Mouse (Mus musculus) MEL (cell line): Measurements from ENCODE around the gene Gas2. TPM values are rescaled to one million over a fixed set of nuclear protein-coding genes. Genes with fewer than 3 reads are reported as not detected.

ENCODE experiments used
- DNase-seq: peaks from one replicate; pipeline ENCODE4 v3.0.0; 2011; ENCODE audit warnings: low read depth, low spot score
- H3K27ac ChIP-seq: 2 replicates; pipeline ENCODE4 v1.5.1; 2012; ENCODE audit warnings: low read depth, mild to moderate bottlenecking, control low read depth, low read length, moderate library complexity; ENCODE audit not compliant: control insufficient read depth
- H3K27me3 ChIP-seq, 2 experiments: fragments of 150-350 bp in 1 of 2; sonication (generic) in 1 of 2; 2 replicates each; pipeline ENCODE4 v1.6.1; 2012; ENCODE audit warnings: low read length in 2 of 2, mild to moderate bottlenecking in 2 of 2, improper control_type of control experiment in 1 of 2, moderate library complexity in 1 of 2; ENCODE audit not compliant: insufficient read depth in 2 of 2, control insufficient read depth in 1 of 2
- H3K36me3 ChIP-seq, 2 experiments: 2 replicates each; pipeline ENCODE4 v1.6.1; 2012 to 2014; ENCODE audit warnings: low read length in 2 of 2, improper control_type of control experiment in 1 of 2, inconsistent platforms in 1 of 2, mild to moderate bottlenecking in 1 of 2; ENCODE audit not compliant: insufficient read depth in 2 of 2, control insufficient read depth in 1 of 2
- H3K4me1 ChIP-seq, 2 experiments: fragments of 150-350 bp in 1 of 2; sonication (generic) in 1 of 2; 2 replicates each; pipeline ENCODE4 v1.6.1; 2012; ENCODE audit warnings: low read length in 2 of 2, improper control_type of control experiment in 1 of 2, mild to moderate bottlenecking in 1 of 2; ENCODE audit not compliant: insufficient read depth in 2 of 2, control insufficient read depth in 1 of 2
- H3K4me3 ChIP-seq, 2 experiments: fragments of 150-350 bp in 1 of 2; sonication (generic) in 1 of 2; 2 replicates each; pipeline ENCODE4 v1.5.1; 2012; ENCODE audit warnings: low read depth in 2 of 2, low read length in 2 of 2, mild to moderate bottlenecking in 2 of 2, moderate library complexity in 2 of 2, control low read depth in 1 of 2, improper control_type of control experiment in 1 of 2; ENCODE audit not compliant: control insufficient read depth in 1 of 2, insufficient read depth in 1 of 2
- H3K79me2 ChIP-seq: 2 replicates; pipeline ENCODE4 v1.6.1; 2012; ENCODE audit warnings: mild to moderate bottlenecking, low read length, moderate library complexity; ENCODE audit not compliant: control insufficient read depth, poor library complexity, insufficient read depth
- H3K9ac ChIP-seq: 2 replicates; pipeline ENCODE4 v1.6.1; 2012; ENCODE audit warnings: low read depth, mild to moderate bottlenecking, control low read depth, low read length, moderate library complexity; ENCODE audit not compliant: control insufficient read depth, poor library complexity, severe bottlenecking
- H3K9me3 ChIP-seq: fragments of 150-350 bp; sonication (generic); replicated peaks from 2 replicates; pipeline ENCODE4 v1.6.1; 2012; ENCODE audit warnings: mild to moderate bottlenecking, low read length, improper control_type of control experiment, moderate library complexity; ENCODE audit not compliant: insufficient read depth
- BHLHE40 ChIP-seq: IDR thresholded peaks from 2 replicates; pipeline ENCODE4 v1.6.1; 2012; ENCODE audit warnings: low read depth, mild to moderate bottlenecking, inconsistent platforms, low read length, improper control_type of control experiment, borderline replicate concordance
- CHD2 ChIP-seq: IDR thresholded peaks from 2 replicates; pipeline ENCODE4 v1.6.1; 2011; ENCODE audit warnings: low read length, improper control_type of control experiment
- E2F4 ChIP-seq: IDR thresholded peaks from 2 replicates; pipeline ENCODE4 v1.6.1; 2011; ENCODE audit warnings: low read depth, low read length, improper control_type of control experiment, borderline replicate concordance
- EP300 ChIP-seq, 2 experiments: IDR thresholded peaks; 2 replicates each; pipeline ENCODE4 v1.6.1; 2011; ENCODE audit warnings: improper control_type of control experiment in 2 of 2, low read length in 2 of 2, low read depth in 1 of 2, mild to moderate bottlenecking in 1 of 2
- ETS1 ChIP-seq: IDR thresholded peaks from 2 replicates; pipeline ENCODE4 v1.6.1; 2012; ENCODE audit warnings: low read depth, mild to moderate bottlenecking, inconsistent platforms, low read length, improper control_type of control experiment, moderate library complexity
- HCFC1 ChIP-seq: IDR thresholded peaks from 2 replicates; pipeline ENCODE4 v1.6.1; 2012; ENCODE audit warnings: low read depth, mild to moderate bottlenecking, inconsistent platforms, low read length, improper control_type of control experiment, moderate library complexity
- JUND ChIP-seq: IDR thresholded peaks from 2 replicates; pipeline ENCODE4 v1.6.1; 2011; ENCODE audit warnings: low read depth, mild to moderate bottlenecking, improper control_type of control experiment, low read length
- KAT2A ChIP-seq: conservative IDR thresholded peaks from 2 replicates; pipeline ENCODE4 v1.6.1; 2012; ENCODE audit warnings: low read depth, low read length, improper control_type of control experiment, inconsistent platforms
- MAFK ChIP-seq: IDR thresholded peaks from 2 replicates; pipeline ENCODE4 v1.6.1; 2011; ENCODE audit warnings: low read depth, mild to moderate bottlenecking, low read length, improper control_type of control experiment, borderline replicate concordance
- MAX ChIP-seq: IDR thresholded peaks from 2 replicates; pipeline ENCODE4 v1.6.1; 2011; ENCODE audit warnings: low read length, improper control_type of control experiment
- MEF2A ChIP-seq: IDR thresholded peaks from 2 replicates; pipeline ENCODE4 v1.6.1; 2014; ENCODE audit warnings: low read depth, mild to moderate bottlenecking, inconsistent platforms, low read length, improper control_type of control experiment; ENCODE audit not compliant: poor library complexity, insufficient replicate concordance, severe bottlenecking; ENCODE audit errors: extremely low read depth
- NELFE ChIP-seq: IDR thresholded peaks from 2 replicates; pipeline ENCODE4 v1.6.1; 2011; ENCODE audit warnings: low read depth, low read length, improper control_type of control experiment
- NRF1 ChIP-seq: IDR thresholded peaks from 2 replicates; pipeline ENCODE4 v1.6.1; 2014; ENCODE audit warnings: low read depth, mild to moderate bottlenecking, inconsistent platforms, low read length, improper control_type of control experiment, moderate library complexity; ENCODE audit not compliant: poor library complexity, insufficient read depth, severe bottlenecking
- RCOR1 ChIP-seq: IDR thresholded peaks from 2 replicates; pipeline ENCODE4 v1.6.1; 2012; ENCODE audit warnings: low read depth, mild to moderate bottlenecking, inconsistent platforms, low read length, improper control_type of control experiment
- TAL1 ChIP-seq: IDR thresholded peaks from 2 replicates; pipeline ENCODE4 v1.6.1; 2012; ENCODE audit warnings: mild to moderate bottlenecking, inconsistent platforms, low read length, moderate library complexity, mixed read lengths
- ZKSCAN1 ChIP-seq: IDR thresholded peaks from 2 replicates; pipeline ENCODE4 v1.6.1; 2012; ENCODE audit warnings: low read depth, mild to moderate bottlenecking, inconsistent platforms, low read length, improper control_type of control experiment, moderate library complexity
- ZNF384 ChIP-seq: IDR thresholded peaks from 2 replicates; pipeline ENCODE4 v1.6.1; 2012; ENCODE audit warnings: low read depth, mild to moderate bottlenecking, inconsistent platforms, low read length, improper control_type of control experiment
- polyA plus RNA-seq, 2 experiments: library from polyadenylated mRNA; stranded (reverse) in 1 of 2; unstranded in 1 of 2; fragments of >175 nt in 1 of 2; fragments of >200 nt in 1 of 2; gene quantifications; 2 replicates each; pipeline versions ENCODE4 v1.2.1 to v1.2.4; 2012; ENCODE audit warnings: low replicate concordance in 2 of 2, low read depth in 1 of 2; ENCODE audit not compliant: insufficient read length in 2 of 2, insufficient read depth in 1 of 2, missing spikeins in 1 of 2
- total RNA-seq: library from RNA; depleted of rRNA; stranded (reverse); fragments of 300-350 nt; gene quantifications from 2 replicates; pipeline ENCODE4 v1.2.3, GENCODE M21; 2012

The Gas2 gene
- total and polyA plus RNA-seq, 3 experiments = 10.8 to 21.2 TPM; not detected in 1

GRCm38 (mm10) chr7:51893008-51893407 lies 31.2 kb downstream of the Gas2 start:
- TF ChIP-seq ETS1 (no peak), HCFC1 (no peak), ZNF384 (no peak), EP300 (IDR thresholded peaks at IDR 0.05; ENCODE audit: low read depth in 1 of 2, low read length in 2 of 2) (no peak), BHLHE40 (no peak), MAFK (no peak), RCOR1 (no peak), NELFE (no peak), TAL1 (no peak), CHD2 (no peak), MAX (no peak)

GRCm38 (mm10) chr7:51894133-51894801 lies 32.5 kb downstream of the Gas2 start:
- Histone ChIP-seq H3K9me3 (no peaks in the 10 kb centered on the region), H3K27ac (no peak overlapping the region), H3K79me2 (no peaks in the 10 kb centered on the region), H3K4me3 (no peak overlapping the region), H3K36me3 (peaks cover 0 to 9% of the 10 kb centered on the region in 2 experiments; a peak in 2 of 4 replicates), H3K4me1 (peaks cover 5% of the 10 kb centered on the region in 2 experiments), H3K9ac (no peak overlapping the region), H3K27me3 (no peaks in the 10 kb centered on the region)
- TF ChIP-seq JUND = no peak
- no peak for TF ChIP-seq TAL1
- no peak for TF ChIP-seq NRF1
- TF ChIP-seq KAT2A = no peak
- TF ChIP-seq ZKSCAN1 = no peak
- TF ChIP-seq MEF2A = no peak
- no peak for TF ChIP-seq HCFC1
- no peak for TF ChIP-seq E2F4
- no peak for DNase-seq

More at GRCm38 (mm10) chr7:51893008-51893407, 31.2 kb downstream of the Gas2 start:
- no peak for DNase-seq
- Histone ChIP-seq H3K4me1 (peaks cover 5% of the 10 kb centered on the region in 2 experiments), H3K79me2 (no peaks in the 10 kb centered on the region), H3K27me3 (no peaks in the 10 kb centered on the region), H3K36me3 (peaks cover 0 to 9% of the 10 kb centered on the region in 2 experiments; a peak in 2 of 4 replicates), H3K9me3 (no peaks in the 10 kb centered on the region), H3K4me3 (no peak overlapping the region), H3K27ac (no peak overlapping the region), H3K9ac (no peak overlapping the region)
